Mouse (Mus musculus) intestine, embryonic 14.5 days (tissue): Measurements from ENCODE around the gene Olfr1288. TPM values are rescaled to one million over a fixed set of nuclear protein-coding genes. Genes with fewer than 3 reads are reported as not detected.

Experiments used
- polyA plus RNA-seq: library from polyadenylated mRNA; unstranded; fragments of >200 nt; fragmentation: Nextera tagmentation; extraction: Ambion mirVana; gene quantifications from 2 replicates; pipeline ENCODE4 v1.2.1, GENCODE M21; 2014

The Olfr1288 gene
- polyA plus RNA-seq, 1 experiment from 2014 or later: not detected

Other genes with a start within 250 kb of the Olfr1288 start
- not detected in 2 replicates for gene 4930430A15Rik, start 244.5 kb upstream of the Olfr1288 start, polyA plus RNA-seq
- gene Olfr1275, start 238.8 kb upstream of the Olfr1288 start, polyA plus RNA-seq: not detected in 2 replicates
- not detected in 2 replicates for gene Olfr1276, start 219.6 kb upstream of the Olfr1288 start, polyA plus RNA-seq
- gene Olfr1277, start 200.0 kb upstream of the Olfr1288 start, polyA plus RNA-seq: not detected in 2 replicates
- not detected in 2 replicates for gene Olfr1278, start 184.0 kb upstream of the Olfr1288 start, polyA plus RNA-seq
- gene Olfr1279, start 173.5 kb upstream of the Olfr1288 start, polyA plus RNA-seq: not detected in 2 replicates
- gene Olfr1280, start 160.1 kb upstream of the Olfr1288 start, polyA plus RNA-seq: not detected in 2 replicates
- gene Olfr1281, start 147.6 kb upstream of the Olfr1288 start, polyA plus RNA-seq: not detected in 2 replicates
- gene Olfr1282, start 138.0 kb upstream of the Olfr1288 start, polyA plus RNA-seq: not detected in 2 replicates
- gene Olfr1283, start 107.3 kb upstream of the Olfr1288 start, polyA plus RNA-seq: not detected in 2 replicates
- gene Olfr1284, start 98.6 kb upstream of the Olfr1288 start, polyA plus RNA-seq: not detected in 2 replicates
- not detected in 2 replicates for gene Olfr1286, start 51.0 kb upstream of the Olfr1288 start, polyA plus RNA-seq
- not detected in 2 replicates for gene Olfr1287, start 25.0 kb upstream of the Olfr1288 start, polyA plus RNA-seq
- not detected in 2 replicates for gene Olfr1289, start 6.7 kb downstream of the Olfr1288 start, polyA plus RNA-seq
- not detected in 2 replicates for gene Olfr1290, start 19.7 kb downstream of the Olfr1288 start, polyA plus RNA-seq
- not detected in 2 replicates for gene Olfr1291-ps1, start 23.1 kb downstream of the Olfr1288 start, polyA plus RNA-seq
- not detected in 2 replicates for gene Olfr1293-ps, start 51.1 kb downstream of the Olfr1288 start, polyA plus RNA-seq
- gene Olfr1294, start 66.2 kb downstream of the Olfr1288 start, polyA plus RNA-seq: not detected in 2 replicates
- not detected in 2 replicates for gene Olfr1295, start 95.6 kb downstream of the Olfr1288 start, polyA plus RNA-seq
- not detected in 2 replicates for gene Olfr1297, start 152.4 kb downstream of the Olfr1288 start, polyA plus RNA-seq
- not detected in 2 replicates for gene Olfr1298, start 175.1 kb downstream of the Olfr1288 start, polyA plus RNA-seq
- gene Olfr1299, start 187.3 kb downstream of the Olfr1288 start, polyA plus RNA-seq: not detected in 2 replicates